Mouse (Mus musculus): ENCODE data around the gene Cacnb4. TPM values are rescaled to one million over a fixed set of nuclear protein-coding genes. Genes with fewer than 3 reads are reported as not detected.
A peak's percentile ranks its signal among the peaks of the same experiment; 100 is the strongest.

Cacnb4 gene
- polyA plus RNA-seq, 1 experiment, result 0.07 TPM

GRCm38 (mm10) chr2:52406480-52406879 is 270.2 kb downstream of the Cacnb4 start:
- H3K36me3 ChIP-seq (replicated peaks; ENCODE audit: low read length), result peaks cover 92% of the 10 kb centered on the region
- H3K9me3 ChIP-seq, result peaks cover 20% of the 10 kb centered on the region
- no peak for TF ChIP-seq FLI1 (IDR thresholded peaks at IDR 0.05; ENCODE audit: low read length)
- TF ChIP-seq GATA1 (IDR thresholded peaks at IDR 0.05; ENCODE audit: borderline replicate concordance, low read length), result no peak
- H3K4me3 ChIP-seq (replicated peaks), result no peak overlapping the region
- peaks cover 8% of the 10 kb centered on the region; the same call in 1 of the 2 replicates for H3K4me1 ChIP-seq
- H3K27me3 ChIP-seq (replicated peaks), result no peaks in the 10 kb centered on the region

- H3K36me3 ChIP-seq (replicated peaks; ENCODE audit: low read length), result peaks cover 90% of the 10 kb centered on the region
- no peaks in the 10 kb centered on the region for H3K27me3 ChIP-seq (replicated peaks)
- H3K9me3 ChIP-seq, result peaks cover 9% of the 10 kb centered on the region
- TF ChIP-seq GATA1 (IDR thresholded peaks at IDR 0.05; ENCODE audit: borderline replicate concordance, low read length), result no peak
- no peak for TF ChIP-seq FLI1 (IDR thresholded peaks at IDR 0.05; ENCODE audit: low read length)
- H3K4me1 ChIP-seq, result peaks cover 8% of the 10 kb centered on the region; the same call in 1 of the 2 replicates
- no peak overlapping the region for H3K4me3 ChIP-seq (replicated peaks)
Measured at GRCm38 (mm10) chr2:52405238-52405637, 271.4 kb downstream of the Cacnb4 start.

- Histone ChIP-seq H3K4me3 (replicated peaks) (no peak overlapping the region), H3K4me1 (peaks cover 8% of the 10 kb centered on the region), H3K27me3 (replicated peaks) (no peaks in the 10 kb centered on the region), H3K36me3 (replicated peaks; ENCODE audit: low read length) (peaks cover 6% of the 10 kb centered on the region), H3K9me3 (no peaks in the 10 kb centered on the region)
- no peak for TF ChIP-seq FLI1 (IDR thresholded peaks at IDR 0.05; ENCODE audit: low read length)
- TF ChIP-seq GATA1 (IDR thresholded peaks at IDR 0.05; ENCODE audit: borderline replicate concordance, low read length), result no peak
Measured at GRCm38 (mm10) chr2:52394529-52394928, 282.1 kb downstream of the Cacnb4 start.

- Histone ChIP-seq H3K36me3 (replicated peaks; ENCODE audit: low read length) (no peaks in the 10 kb centered on the region), H3K27me3 (replicated peaks) (peaks cover 2% of the 10 kb centered on the region), H3K4me3 (replicated peaks) (no peak overlapping the region), H3K9me3 (peaks cover 6% of the 10 kb centered on the region; the same call in 1 of the 2 replicates), H3K4me1 (peaks cover 12% of the 10 kb centered on the region)
- TF ChIP-seq FLI1 (IDR thresholded peaks at IDR 0.05; ENCODE audit: low read length) (no peak), GATA1 (IDR thresholded peaks at IDR 0.05; ENCODE audit: borderline replicate concordance, low read length) (no peak)
Measured at GRCm38 (mm10) chr2:52390415-52390975, 286.1 kb downstream of the Cacnb4 start.

- H3K36me3 ChIP-seq (replicated peaks; ENCODE audit: low read length), result no peaks in the 10 kb centered on the region
- TF ChIP-seq FLI1 (IDR thresholded peaks at IDR 0.05; ENCODE audit: low read length) (no peak), GATA1 (IDR thresholded peaks at IDR 0.05; ENCODE audit: borderline replicate concordance, low read length) (no peak)
- H3K27me3 ChIP-seq (replicated peaks), result peaks cover 2% of the 10 kb centered on the region
- peaks cover 6% of the 10 kb centered on the region; the same call in 1 of the 2 replicates for H3K9me3 ChIP-seq
- H3K4me3 ChIP-seq (replicated peaks), result no peak overlapping the region
- H3K4me1 ChIP-seq, result peaks cover 12% of the 10 kb centered on the region
Measured at GRCm38 (mm10) chr2:52389975-52390374, 286.7 kb downstream of the Cacnb4 start.

GRCm38 (mm10) chr2:52386451-52386850 is 290.2 kb downstream of the Cacnb4 start:
- H3K4me3 ChIP-seq (replicated peaks), result no peak overlapping the region
- no peaks in the 10 kb centered on the region for H3K36me3 ChIP-seq (replicated peaks; ENCODE audit: low read length)
- TF ChIP-seq GATA1 (IDR thresholded peaks at IDR 0.05; ENCODE audit: borderline replicate concordance, low read length) (no peak), FLI1 (IDR thresholded peaks at IDR 0.05; ENCODE audit: low read length) (no peak)
- peaks cover 12% of the 10 kb centered on the region for H3K4me1 ChIP-seq
- peaks cover 6% of the 10 kb centered on the region; the same call in 1 of the 2 replicates for H3K9me3 ChIP-seq
- peaks cover 2% of the 10 kb centered on the region for H3K27me3 ChIP-seq (replicated peaks)

GRCm38 (mm10) chr2:52386037-52386436 is 290.6 kb downstream of the Cacnb4 start:
- H3K27me3 ChIP-seq (replicated peaks), result peaks cover 2% of the 10 kb centered on the region
- peaks cover 12% of the 10 kb centered on the region for H3K4me1 ChIP-seq
- no peak overlapping the region for H3K4me3 ChIP-seq (replicated peaks)
- peaks cover 6% of the 10 kb centered on the region; the same call in 1 of the 2 replicates for H3K9me3 ChIP-seq
- H3K36me3 ChIP-seq (replicated peaks; ENCODE audit: low read length), result no peaks in the 10 kb centered on the region
- TF ChIP-seq FLI1 (IDR thresholded peaks at IDR 0.05; ENCODE audit: low read length) (no peak), GATA1 (IDR thresholded peaks at IDR 0.05; ENCODE audit: borderline replicate concordance, low read length) (no peak)

- H3K27me3 ChIP-seq (replicated peaks), result peaks cover 12% of the 10 kb centered on the region
- H3K4me3 ChIP-seq (replicated peaks), result peak overlapping the region; percentile 82
- H3K9me3 ChIP-seq, result peaks cover 4% of the 10 kb centered on the region; the same call in 1 of the 2 replicates
- peaks cover 11% of the 10 kb centered on the region for H3K4me1 ChIP-seq
- no peaks in the 10 kb centered on the region for H3K36me3 ChIP-seq (replicated peaks; ENCODE audit: low read length)
- TF ChIP-seq FLI1 (IDR thresholded peaks at IDR 0.05; ENCODE audit: low read length), result no peak
- TF ChIP-seq GATA1 (IDR thresholded peaks at IDR 0.05; ENCODE audit: borderline replicate concordance, low read length), result no peak
Measured at GRCm38 (mm10) chr2:52378848-52379261, 297.8 kb downstream of the Cacnb4 start.

- Histone ChIP-seq H3K9me3 (peaks cover 4% of the 10 kb centered on the region; the same call in 1 of the 2 replicates), H3K27me3 (replicated peaks) (peaks cover 12% of the 10 kb centered on the region), H3K4me1 (peaks cover 11% of the 10 kb centered on the region), H3K4me3 (replicated peaks) (peak within 1 kb of the TSS; percentile 82), H3K36me3 (replicated peaks; ENCODE audit: low read length) (no peaks in the 10 kb centered on the region)
- TF ChIP-seq FLI1 (IDR thresholded peaks at IDR 0.05; ENCODE audit: low read length) (no peak), GATA1 (IDR thresholded peaks at IDR 0.05; ENCODE audit: borderline replicate concordance, low read length) (no peak)
Measured at GRCm38 (mm10) chr2:52378448-52378804, 298.2 kb downstream of the Cacnb4 start, which contains the start of gene Neb. Neb (minus strand) TSS chr2:52378474.

Other genes with a start within 250 kb of the Cacnb4 start
- 0.57 and 6.2 TPM in 2 replicates for gene Stam2, start 65.5 kb upstream of the Cacnb4 start, polyA plus RNA-seq (2012; ENCODE audit: insufficient read depth, low replicate concordance)
- gene Fmnl2, start 181.0 kb upstream of the Cacnb4 start, polyA plus RNA-seq (2012; ENCODE audit: insufficient read depth, low replicate concordance), result not detected in 2 replicates

All from megakaryocyte, embryonic 14.5 days (primary cell).